Mouse (Mus musculus) cerebellum, adult 8-10 months (tissue): Measurements from ENCODE around the gene Traf5.

Source experiments
- DNase-seq: peaks from one replicate; pipeline ENCODE4 v3.0.0; 2022

Traf5 gene

DNA sequence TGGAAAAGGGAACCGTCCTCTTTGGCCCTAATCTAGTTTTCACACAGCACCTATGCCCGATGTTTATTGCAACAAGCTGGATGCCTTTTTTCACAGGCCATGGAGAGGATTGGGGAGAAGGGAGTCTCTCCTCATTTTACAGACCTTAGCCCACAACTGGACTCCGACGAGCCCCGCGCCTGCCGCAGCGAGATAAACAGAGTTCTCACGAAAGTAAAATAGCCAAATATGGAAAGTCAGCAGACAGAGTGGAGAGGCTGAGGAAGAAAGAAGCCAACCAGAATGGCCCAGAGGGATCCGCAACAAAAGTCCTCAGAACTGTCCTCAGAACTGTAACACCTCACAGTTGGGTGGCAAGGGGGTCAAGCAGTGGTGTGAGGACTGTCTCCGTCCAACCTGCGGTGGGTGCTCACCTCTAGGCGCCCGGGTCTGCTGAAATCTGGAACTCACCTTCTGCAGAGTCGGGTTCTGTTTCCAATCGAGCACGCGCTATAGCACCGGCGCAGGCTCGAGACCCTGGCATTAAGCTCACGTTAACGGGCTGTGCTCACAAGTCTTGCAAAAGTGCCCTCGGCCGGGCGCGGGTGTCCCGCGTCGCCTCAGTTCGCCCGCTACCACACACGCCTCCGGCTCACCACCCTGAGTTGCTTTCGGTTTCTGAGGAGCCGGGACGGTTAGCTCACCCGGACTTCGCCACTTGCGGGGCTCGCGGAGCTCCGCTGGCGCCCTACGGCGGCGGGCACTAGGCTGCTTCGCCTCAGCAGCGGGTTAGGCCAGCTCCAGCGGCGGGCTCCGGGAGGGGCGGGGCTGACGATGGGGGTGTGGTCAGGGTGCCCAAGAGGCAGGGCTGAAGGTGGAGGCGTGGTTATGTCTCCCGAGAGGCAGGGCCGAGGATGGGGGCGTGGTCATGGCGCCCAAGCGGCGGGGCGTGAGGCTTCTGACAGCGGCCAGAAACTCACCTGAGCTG lies at the start of gene Traf5:
Gene Traf5 (minus strand): TSS at position 754 of the 967 bp plus-strand sequence.
- peak; percentile 83 for DNase-seq

DNA sequence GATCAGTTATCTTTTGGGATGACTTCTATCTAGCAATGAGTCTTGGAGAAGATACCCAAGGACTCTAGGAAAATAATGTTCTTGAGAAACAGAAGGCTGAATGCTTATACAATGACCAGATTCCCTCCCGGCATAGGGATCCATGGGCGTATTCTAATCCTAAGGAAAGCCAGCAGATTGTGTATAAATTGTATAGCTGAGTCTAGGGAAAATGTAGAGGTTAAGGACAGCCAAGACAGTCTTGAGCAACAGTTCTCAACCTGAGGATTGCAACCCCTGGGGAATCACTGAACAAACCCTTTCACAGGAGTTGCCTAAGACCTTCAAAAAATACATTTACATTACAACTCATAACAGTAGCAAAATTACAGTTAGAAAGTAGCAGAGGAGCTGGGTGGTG lies 48.0 kb upstream of the Traf5 start:
- no peak for DNase-seq

DNA sequence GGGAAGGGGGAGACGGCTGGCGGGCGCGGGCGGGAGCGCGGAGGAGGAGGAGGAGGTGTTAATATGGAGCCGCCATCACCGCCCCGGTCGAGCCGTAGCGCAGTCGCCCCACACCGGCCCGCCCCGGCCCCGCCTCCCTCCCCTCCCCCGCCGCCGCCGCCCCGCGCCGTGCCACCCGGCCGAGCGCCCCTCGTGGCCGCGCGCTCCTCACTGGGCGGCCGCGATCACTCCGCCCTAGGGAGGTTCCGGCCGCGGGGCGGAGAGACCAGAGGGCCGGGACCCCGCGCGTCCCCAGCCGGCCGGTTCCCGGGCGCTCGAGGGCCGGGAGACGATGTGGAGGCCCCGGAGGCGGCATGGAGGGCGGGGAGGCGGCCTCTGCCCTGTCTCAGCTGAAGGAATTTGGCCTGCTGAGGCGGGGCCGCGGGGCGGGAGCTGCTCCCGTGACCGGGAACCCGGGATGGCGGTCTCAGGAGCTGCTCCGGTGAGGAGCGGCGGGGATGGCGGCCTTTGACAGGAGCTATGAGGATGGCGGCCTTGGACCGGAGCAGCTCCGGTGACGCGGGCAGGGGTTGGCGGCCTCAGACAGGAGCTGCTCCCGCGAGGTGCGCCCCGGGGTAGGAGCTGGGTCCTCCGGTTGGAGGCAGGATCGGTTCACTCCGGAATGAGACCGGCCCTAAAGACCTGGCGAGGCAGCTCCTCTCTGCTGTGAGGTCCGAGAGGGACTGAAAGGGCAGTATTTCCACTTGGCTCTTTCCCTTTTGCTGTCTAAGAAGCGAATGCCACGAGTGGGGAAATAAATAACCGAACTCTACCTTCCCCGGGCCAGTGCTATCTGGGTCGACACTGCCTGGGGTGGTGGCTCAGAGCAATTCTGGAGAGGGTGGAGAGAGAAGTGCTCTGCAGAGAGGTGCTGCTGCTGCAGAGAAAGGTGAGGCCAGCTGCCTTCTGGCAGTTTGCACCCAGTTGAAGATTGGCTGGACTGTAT lies 45.9 kb upstream of the Traf5 start, which contains the start of gene Rcor3:
Gene Rcor3 (minus strand): TSS at position 137 of the 985 bp plus-strand sequence.
- DNase-seq = peak; percentile 81

DNA sequence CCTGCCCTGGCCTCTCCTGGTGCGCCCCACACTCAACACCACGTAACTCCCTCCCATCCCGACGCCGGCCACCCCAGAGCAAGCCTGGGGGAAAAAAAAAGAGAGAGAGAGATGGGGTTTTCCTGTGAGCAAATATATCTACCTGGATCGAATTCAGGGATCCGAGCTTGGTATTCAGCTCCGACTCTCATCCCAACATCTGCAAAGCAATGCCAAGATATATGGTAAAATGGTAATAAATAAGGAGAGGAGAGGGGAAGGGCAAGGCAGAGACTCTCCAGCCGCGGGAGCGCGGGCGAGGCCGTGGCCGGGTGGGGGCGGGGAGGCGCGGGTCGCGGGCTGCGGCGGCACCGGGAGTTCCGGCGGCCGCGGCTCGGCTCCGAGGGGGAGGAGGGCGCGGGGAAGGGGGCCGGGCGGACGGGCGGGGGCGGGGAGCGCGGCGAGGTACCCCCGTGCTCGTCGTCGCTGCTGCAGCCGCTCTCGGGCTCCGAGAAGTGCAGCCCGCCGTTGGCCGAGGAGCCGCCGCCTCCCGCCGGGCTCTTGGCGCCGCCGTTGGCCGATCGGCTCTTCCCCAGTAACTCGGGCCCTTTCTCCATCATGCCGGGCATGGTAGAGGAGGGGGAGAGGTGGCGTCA lies 45.0 kb upstream of the Traf5 start:
- no peak for DNase-seq

DNA sequence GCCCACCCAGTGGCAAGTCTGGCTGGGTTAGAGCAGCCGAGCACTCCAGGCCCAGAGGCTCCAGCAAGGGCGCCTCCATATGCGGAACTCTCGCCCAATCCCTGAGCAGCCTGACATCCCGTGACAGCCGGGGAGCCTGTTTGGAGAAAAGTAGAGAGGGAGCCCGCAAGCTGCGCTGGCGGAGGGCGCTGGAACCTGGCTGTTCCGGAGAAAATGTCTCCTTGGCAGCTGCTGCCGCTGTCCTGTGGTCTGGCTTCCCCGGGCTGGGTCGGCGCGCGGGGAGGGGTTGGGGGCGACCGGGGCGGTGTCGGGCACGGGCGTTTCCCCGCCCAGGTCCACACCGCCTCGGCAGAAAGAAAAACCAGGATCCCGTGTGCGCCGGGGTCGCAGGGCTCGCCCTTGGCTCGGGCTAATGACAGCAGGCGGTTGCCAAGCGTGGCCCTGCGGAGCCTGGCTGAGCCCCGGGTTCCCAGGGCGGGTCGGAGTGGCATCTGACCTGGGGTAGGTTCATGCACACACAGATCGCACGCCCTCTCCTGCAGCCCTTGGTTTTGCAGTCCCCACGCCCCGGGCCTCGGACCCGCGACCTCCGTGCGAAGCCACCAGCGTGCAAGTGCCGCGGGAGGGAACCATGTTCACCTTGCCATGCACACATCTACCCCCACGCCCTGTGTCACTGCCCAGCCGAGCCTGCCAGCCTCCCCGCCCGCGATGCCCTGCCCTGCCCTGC lies 44.4 kb upstream of the Traf5 start:
- DNase-seq = peak; percentile 74

DNA sequence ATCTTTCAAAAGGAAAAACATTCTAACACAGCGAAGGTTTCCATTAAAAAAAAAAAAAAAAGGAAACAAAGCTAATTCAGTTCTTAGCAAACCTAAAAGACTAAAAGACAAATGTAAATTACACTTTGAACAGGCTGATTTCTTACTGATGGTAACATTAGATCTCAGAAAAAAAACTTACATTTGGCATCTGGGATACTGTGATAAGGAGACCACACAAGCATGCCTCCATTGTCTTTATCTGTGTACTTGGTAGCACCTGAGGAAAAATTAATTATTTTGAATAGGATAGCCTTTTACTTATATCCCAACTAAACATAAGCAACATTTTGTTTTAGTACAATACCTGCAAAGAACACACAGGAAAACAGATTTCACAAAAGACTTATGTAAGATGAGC lies 37.8 kb upstream of the Traf5 start:
- DNase-seq = no peak

DNA sequence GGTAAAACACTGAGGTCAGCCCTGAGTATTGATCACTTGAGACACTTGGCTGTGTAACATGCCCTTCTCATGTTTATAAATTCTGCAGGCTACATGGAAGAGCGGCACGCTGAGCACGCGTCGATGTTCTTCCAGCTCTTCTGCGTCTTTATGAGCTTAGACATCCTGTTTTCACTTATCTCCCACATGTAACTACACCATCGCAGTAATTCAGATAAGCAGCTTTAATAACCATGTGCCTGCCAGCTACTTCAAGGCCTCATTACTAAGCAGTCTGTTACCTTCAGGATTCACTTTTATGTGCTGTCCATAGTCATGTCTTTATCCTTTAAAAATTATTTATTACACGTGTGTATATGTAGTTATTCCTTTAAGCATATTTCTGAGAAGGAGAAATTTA lies 36.0 kb upstream of the Traf5 start:
- DNase-seq = no peak

DNA sequence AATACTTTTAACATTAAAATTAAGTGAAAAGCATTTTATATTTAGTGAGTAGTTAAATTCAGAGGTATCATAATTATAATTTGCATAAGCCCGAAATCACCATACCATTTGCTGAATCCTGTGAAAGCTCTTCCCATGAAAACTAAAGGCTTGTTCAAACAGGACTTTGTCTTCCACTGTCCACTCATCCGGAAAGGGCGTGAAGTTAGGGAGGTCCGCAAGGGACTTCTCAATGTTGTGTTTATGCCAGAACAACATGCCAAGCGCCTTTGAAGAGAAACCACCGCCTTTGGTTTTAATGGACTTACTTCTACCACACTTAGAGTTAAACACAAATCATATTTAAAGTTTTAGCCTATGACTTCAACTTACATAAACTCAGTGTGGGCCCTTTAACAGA lies 33.4 kb upstream of the Traf5 start:
- DNase-seq = no peak

DNA sequence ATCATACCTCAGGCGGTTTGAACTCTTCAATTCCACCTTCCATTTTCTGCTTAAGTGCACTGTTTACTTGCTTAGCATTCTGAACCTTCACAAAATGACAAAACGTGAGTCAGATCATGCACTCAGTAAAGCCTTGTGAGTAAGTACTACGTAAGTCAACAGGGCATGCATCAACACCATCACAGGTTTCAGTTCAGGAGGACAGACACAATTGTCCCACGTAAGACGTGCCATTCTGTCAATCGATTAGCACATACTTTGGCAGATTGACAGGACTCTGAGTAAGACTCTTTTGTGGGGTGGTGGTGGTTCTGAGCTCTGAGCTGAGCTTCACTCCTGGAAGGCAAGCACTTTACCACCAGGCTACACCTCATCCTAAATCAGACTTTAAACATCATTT lies 23.9 kb upstream of the Traf5 start:
- no peak for DNase-seq

DNA sequence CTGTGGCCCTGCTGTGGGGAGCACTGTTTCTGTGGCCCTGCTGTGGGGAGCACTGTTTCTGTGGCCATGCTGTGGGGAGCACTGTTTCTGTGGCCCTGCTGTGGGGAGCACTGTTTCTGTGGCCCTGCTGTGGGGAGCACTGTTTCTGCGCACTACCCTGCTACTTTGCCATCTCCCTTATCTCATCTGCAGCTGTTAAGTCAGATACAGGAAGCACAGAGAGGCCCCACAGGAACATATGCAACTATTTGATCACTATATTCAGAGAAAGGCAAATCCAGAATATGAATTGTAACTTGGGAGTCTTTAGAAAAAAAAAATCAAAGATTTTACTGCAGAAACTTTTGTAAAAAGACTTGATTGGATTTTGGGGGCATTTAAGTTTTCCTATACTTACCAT lies 23.0 kb upstream of the Traf5 start:
- no peak for DNase-seq

DNA sequence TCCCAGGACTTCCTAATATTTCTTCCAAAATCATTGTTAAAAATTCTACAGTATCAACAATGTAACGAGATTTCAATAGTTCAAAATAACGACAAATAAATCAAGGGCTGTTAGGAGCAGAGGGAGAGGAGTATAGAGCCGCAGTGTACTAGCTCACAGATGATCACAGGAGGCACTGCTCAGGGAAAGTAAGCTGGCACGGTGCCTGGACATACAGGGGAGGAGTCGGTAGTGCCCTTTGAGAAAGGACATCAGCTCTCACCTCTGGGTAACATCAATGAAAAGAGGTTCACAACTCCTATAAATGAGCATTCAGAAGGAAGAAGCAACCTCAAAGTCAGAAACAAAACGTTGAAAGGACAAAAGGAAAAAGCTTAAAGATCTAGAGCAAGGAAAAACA lies 16.8 kb upstream of the Traf5 start:
- DNase-seq = peak; percentile 19

DNA sequence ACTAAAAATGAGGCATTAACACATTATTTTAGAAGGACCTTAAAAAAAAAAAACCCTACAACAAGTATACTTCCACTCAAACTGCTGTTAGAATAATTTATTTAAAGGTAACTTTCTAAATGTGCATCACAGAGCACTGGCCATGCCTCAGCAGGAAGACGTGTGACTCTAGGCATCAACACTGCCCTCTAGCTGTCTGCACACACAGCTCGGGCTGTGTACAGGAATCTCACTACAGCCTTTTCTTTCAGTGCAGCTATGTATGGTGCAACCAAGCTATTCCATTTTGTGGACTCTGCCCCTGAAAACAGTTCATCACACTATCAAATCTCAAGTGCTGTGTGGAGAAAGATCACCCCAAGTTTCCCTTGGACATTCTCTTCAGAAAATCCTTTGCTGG lies 15.0 kb upstream of the Traf5 start:
- DNase-seq = no peak

DNA sequence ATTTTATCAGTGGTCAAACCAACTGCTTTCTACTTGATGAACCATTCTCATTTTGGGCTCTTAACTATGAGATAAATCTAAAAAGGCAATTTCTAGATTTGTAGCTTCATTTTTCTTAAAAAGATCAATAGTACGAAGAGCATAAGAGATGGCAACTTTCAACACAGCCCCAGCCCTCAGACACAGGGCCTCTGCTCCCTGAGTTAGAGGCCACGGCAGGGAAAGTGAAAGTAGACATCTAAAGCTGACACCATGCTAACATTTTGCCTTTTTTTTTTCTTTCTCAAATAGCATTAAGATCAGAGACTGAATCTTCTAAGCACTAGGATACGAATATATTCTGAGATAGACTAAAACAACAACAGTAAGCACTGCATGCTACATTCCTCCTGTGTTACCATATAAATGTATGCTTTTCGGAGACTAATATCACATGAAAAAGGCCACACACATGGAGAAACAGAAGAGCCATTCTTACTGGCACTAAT lies 13.6 kb upstream of the Traf5 start:
- no peak for DNase-seq

DNA sequence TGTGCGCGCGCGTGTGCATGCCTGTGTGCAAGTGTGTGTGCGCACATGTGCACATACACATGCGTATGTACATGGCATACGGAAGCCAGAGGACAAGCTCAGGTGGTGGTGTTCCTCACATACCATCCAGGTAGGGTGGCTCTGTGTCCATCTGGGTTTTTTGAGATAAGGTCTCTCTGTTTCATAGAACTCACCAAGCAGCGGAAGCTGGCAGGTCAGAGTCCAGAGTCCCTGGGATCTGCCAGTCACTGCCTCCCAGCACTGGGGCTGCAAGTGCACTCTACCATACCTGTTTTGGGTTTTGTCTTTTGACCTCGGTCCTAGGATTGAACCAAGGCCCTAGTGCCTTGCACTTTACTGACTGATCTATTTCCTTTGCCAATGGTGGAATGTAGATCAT lies 11.7 kb upstream of the Traf5 start:
- no peak for DNase-seq

DNA sequence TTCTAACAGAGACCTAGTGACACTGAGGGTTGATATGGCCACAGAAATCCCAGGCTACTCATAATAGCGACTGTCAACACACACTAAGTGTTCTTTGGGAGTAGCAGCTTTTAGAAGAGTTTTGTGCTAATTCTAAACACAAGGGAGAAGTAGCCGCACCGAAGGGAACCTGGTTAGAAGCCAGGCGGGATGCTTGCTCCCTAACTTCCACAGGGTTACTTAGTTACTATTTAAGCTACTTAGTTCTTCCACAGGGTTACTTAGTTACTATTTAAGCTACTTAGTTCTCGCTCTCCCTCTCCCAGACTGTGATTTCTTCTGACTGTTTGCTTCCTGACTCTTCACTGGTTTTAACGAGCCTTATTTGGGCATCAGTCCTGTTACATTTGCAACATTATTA lies 10.8 kb upstream of the Traf5 start:
- DNase-seq = no peak

DNA sequence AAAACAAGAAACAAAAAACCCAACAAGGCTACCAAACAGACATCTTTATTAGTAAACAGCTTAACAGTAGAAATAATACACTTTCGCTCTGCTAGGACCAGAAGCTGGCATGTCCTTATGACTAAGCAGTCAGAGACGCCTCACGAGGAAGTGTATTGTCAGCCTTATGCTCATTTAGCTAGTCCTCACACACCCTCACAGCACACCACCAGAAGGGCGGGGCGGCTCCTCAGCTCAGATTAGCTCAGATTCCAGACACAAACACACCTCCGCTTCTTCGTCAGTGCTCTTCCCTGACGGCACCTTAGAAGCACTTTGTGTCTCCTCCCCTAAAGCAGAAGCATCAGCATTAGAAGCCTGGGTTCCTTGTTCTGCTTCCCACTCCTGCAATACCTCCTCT lies 9.0 kb upstream of the Traf5 start:
- DNase-seq = no peak

DNA sequence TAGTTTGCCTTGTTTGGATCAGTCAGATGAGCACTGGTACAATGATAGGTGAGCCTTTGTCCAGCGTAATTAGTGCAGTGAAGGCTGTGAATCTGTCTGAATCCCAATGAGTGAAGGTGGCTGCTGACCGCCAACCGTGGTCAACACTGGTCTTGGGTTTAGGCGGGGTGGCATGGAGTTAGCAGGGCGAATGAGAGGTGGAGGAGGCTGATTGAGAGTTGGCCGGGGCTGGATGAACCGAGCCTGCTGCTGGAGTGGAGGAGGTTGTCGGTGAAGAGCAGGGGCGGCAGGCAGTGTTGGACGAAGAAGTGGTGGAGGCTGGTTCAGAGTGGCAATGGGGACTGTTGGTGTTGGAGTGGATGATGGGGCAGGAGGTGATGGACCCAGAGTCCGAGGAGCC lies 8.4 kb upstream of the Traf5 start:
- no peak for DNase-seq

DNA sequence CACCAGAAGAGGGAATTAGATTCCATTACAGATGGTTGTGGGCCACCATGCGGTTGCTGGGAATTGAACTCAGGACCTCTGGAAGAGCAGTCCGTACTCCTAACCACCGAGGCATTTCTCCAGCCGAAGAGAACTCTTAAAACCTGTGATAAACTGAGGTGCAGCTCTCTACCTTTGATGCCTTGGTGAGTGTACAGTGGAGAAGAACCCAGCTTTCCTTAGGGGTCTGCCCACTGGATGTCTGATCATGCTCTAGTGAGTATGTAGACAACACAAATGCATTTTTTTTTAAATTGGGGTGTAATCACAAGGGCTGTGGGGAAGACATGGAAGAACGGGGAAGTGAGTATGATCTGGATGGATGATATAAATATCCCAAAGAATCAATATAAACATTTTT lies 3.3 kb upstream of the Traf5 start:
- no peak for DNase-seq

DNA sequence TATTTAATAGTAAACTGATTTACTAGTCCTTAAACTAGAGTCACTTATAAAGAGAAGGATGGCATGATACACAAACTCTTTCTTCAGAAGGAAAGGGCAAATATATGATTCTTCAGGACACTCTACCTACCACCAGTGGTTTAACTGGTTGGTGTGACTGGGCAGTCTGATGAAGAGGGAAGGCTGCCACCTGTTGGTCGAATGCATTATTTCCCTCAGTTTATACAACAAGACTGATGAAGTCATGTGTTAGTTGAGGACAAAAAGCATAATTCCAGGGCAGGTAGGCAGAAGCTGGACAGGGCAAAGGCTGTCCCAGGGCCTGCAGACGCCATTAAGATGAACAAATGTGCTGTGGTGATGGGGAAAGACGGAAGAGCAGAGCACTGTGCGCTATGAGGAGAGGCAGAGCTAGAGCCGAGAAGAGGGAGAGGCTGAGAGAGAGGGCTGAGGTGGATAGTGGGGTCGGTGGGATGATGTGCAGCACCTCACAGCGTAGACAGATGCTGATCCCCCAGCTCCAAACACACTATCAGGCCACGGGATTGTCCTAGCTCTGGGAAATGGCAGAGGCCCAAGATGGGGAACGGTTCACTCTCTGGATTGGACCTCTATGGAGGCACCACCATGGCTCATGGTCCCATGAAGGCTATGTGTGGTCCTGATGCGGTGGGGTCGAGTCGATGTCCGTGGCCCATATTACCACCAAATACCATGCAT lies 2.3 kb upstream of the Traf5 start:
- DNase-seq = peak; percentile 46

DNA sequence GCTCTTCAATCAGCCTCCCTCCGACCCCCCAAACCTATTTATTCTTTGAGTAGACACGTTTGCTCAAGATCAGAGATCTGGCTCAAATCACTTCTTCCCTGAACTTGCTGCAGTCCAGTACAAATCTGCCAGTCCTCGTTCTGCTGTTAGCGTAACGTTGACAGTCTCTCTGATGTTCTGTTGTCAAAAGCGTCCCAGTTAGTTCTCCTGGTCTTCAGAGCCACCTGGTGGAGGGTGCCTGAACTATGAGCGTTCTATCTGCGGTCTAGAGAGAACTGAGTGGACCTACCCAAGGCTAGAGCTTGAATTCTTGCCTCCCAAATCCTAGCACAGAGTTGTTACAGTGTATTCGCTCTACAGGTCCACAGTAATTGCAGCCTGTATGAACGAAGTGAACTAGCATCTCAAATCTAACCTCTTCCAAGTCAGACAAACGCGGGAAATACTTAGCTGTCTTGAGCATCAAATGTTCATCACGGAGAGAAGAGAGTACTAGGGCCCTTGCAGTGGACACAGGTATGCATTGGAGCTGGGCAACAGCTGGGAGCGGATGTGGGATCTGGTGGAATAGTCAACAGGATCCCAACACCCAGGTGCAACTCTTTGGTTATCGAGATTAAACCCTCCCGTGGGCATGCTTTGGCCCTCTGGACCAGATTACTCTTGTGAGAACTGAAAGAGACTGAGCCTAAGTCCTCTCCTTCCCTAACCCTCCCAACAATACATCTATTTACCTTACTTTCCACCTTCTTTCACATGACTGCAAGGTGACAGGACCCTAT lies 711 bp upstream of the Traf5 start:
- DNase-seq = peak; percentile 74
